Mouse (Mus musculus): Measurements from ENCODE around the gene Elmo2. TPM values are rescaled to one million over a fixed set of nuclear protein-coding genes. Genes with fewer than 3 reads are reported as not detected.

Elmo2 gene
- 70.6 and 77.3 TPM in 2 replicates for polyA plus RNA-seq (2014; fragmentation: Nextera tagmentation; extraction: Ambion mirVana)

DNA sequence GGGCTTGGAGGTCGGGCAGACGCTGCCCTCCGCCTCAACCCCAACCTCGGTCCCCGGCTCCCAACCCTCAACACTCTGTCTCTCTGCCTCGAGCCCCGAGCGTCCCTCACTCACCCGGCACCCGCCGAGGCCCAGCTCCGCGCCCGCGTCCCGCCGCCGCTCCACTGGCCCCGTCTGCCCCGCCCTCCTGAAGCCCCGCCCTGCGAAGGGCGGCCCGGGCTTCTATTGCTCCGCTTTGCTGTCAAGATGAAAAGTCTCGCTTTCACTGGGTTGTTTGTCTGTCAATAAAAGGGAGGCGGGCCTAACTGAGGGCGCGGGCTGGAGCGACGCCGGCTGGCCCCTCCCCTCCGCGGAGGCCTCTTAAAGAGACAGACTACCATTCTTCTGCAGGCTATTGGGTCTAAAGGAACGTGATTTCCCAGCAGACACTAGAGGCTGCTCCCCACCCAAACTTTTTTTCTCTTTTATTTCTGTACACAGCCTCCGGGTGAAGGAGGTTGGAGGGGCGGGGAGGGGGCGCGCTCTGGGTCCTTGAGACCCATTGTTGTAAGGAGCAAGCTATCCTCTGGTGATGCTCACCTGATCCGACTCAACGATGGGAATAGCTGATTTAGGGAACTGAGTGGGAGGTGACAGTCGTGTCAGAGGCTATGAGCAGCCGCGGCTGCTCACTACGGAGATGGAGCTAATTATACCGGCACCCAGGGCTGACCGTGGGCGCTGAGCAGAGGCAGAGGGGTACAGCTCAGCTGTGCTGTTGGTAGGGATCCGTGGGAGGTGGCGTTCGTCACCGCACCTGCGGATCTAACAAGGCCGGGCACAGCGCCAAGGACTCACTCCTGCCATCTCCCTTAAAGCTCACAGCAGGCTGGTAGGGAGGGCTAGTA is at the start of gene Elmo2:
TSS of gene Elmo2 (minus strand) at position 176 of the 887 bp plus-strand sequence.
- peak within 1 kb of the TSS; percentile 62 for H3K27ac ChIP-seq (replicated peaks; ENCODE audit: low read depth, low read length)
- H3K27me3 ChIP-seq (replicated peaks; ENCODE audit: control insufficient read depth, insufficient read depth, low read length), result no peaks in the 10 kb centered on the region
- peaks cover 34% of the 10 kb centered on the region for H3K4me1 ChIP-seq (ENCODE audit: control insufficient read depth, insufficient read depth, low read length)
- peak; percentile 98 for ATAC-seq (ENCODE audit: low read depth)
- H3K9ac ChIP-seq (ENCODE audit: low read depth, low read length), result peak within 1 kb of the TSS; percentile 87
- H3K4me3 ChIP-seq (ENCODE audit: low read depth, low read length), result peak within 1 kb of the TSS; percentile 89
- no peaks in the 10 kb centered on the region for H3K36me3 ChIP-seq (ENCODE audit: control insufficient read depth, insufficient read depth, low read length)
- DNase-seq (ENCODE audit: low spot score), result peak; percentile 98
- WGBS, result under 1% methylated on average over 39 of the region's 55 CpGs
- peak within 1 kb of the TSS; percentile 87 for H3K4me2 ChIP-seq (ENCODE audit: low read depth, low read length)
- H3K9me3 ChIP-seq (ENCODE audit: control insufficient read depth, low read length), result 0 out of 2 replicates have a peak, but pooled peaks cover 4% of the 10 kb centered on the region

DNA sequence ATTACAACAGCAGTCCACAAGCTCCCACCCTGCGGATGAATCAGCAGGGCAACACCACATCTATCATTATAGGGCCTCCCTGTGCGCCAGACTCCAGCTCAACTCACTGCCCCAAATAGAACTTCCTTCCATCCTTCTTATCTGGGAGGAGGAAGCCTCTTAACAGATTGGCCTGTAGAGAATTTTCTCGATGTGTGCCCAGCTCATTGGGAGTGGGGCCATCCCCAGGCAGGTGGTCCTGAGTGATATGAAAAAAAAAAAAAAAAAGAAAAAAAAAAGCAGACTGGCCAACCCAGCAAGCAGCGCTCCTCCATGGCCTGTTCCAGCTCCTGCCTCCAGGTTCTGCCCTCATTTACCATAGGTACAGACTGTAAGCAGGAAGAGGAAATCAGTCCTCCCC is 49.7 kb upstream of the Elmo2 start:
- no peaks in the 10 kb centered on the region for H3K4me1 ChIP-seq (ENCODE audit: control insufficient read depth, insufficient read depth, low read length)
- no peak for DNase-seq (ENCODE audit: low spot score)
- no peak overlapping the region for H3K4me2 ChIP-seq (ENCODE audit: low read depth, low read length)
- no peak overlapping the region for H3K27ac ChIP-seq (replicated peaks; ENCODE audit: low read depth, low read length)
- 88% methylated on average over 4 of the region's 4 CpGs for WGBS
- H3K36me3 ChIP-seq (ENCODE audit: control insufficient read depth, insufficient read depth, low read length), result peaks cover 63% of the 10 kb centered on the region
- no peak overlapping the region for H3K4me3 ChIP-seq (ENCODE audit: low read depth, low read length)
- no peaks in the 10 kb centered on the region for H3K27me3 ChIP-seq (replicated peaks; ENCODE audit: control insufficient read depth, insufficient read depth, low read length)
- no peak for ATAC-seq (ENCODE audit: low read depth)
- no peak overlapping the region for H3K9ac ChIP-seq (ENCODE audit: low read depth, low read length)
- H3K9me3 ChIP-seq (ENCODE audit: control insufficient read depth, low read length), result peaks cover 12% of the 10 kb centered on the region

DNA sequence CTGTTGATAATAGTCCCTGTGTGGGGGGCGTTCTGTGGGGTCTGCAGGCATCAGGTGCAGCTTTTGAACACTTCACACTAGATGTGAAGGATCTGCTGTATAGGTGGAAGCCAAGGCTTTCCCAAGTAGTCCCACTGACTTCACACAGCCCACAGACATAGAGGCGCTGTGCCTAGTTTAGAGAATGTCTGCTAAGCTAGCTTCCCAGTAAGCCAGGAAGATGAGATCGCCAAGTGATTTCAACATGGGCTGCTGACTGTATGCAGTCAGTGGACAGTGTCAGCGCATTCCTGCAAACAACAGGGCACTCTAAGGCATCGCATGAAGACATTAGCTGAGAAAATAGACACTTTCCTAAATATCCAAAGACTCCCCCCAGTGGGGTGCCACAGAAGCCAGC is 49.2 kb upstream of the Elmo2 start:
- 86% methylated on average over 5 of the region's 5 CpGs for WGBS
- no peak for ATAC-seq (ENCODE audit: low read depth)
- Histone ChIP-seq H3K9ac (ENCODE audit: low read depth, low read length) (no peak overlapping the region), H3K4me3 (ENCODE audit: low read depth, low read length) (no peak overlapping the region), H3K4me1 (ENCODE audit: control insufficient read depth, insufficient read depth, low read length) (no peaks in the 10 kb centered on the region), H3K36me3 (ENCODE audit: control insufficient read depth, insufficient read depth, low read length) (peaks cover 57% of the 10 kb centered on the region), H3K27ac (replicated peaks; ENCODE audit: low read depth, low read length) (no peak overlapping the region), H3K9me3 (ENCODE audit: control insufficient read depth, low read length) (peaks cover 7% of the 10 kb centered on the region), H3K27me3 (replicated peaks; ENCODE audit: control insufficient read depth, insufficient read depth, low read length) (no peaks in the 10 kb centered on the region), H3K4me2 (ENCODE audit: low read depth, low read length) (no peak overlapping the region)
- no peak for DNase-seq (ENCODE audit: low spot score)

DNA sequence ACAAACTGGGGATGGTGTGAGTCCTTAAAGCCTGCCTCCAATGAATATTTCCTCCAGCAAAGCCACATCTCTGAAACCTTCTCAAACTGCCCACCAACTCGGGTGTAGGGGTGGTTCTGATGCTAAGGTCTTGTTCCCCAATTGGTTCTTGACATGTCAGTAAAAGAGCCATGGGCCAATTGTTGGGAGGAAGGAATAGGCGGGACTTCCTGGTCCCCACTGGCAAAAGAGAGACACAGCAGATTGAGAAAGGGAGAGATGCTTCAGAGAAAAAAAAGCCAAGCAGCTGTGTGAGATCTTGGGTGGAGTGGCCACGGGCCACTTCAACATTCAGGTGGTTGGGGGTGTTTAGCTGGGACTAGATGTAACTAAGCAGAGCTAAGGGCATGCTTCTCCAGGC is 44.8 kb upstream of the Elmo2 start:
- Histone ChIP-seq H3K4me1 (ENCODE audit: control insufficient read depth, insufficient read depth, low read length) (peaks cover 13% of the 10 kb centered on the region), H3K27ac (replicated peaks; ENCODE audit: low read depth, low read length) (no peak overlapping the region), H3K36me3 (ENCODE audit: control insufficient read depth, insufficient read depth, low read length) (peaks cover 18% of the 10 kb centered on the region; the same call in 1 of the 2 replicates), H3K27me3 (replicated peaks; ENCODE audit: control insufficient read depth, insufficient read depth, low read length) (peaks cover 7% of the 10 kb centered on the region), H3K9me3 (ENCODE audit: control insufficient read depth, low read length) (no peaks in the 10 kb centered on the region), H3K9ac (ENCODE audit: low read depth, low read length) (no peak overlapping the region), H3K4me3 (ENCODE audit: low read depth, low read length) (no peak overlapping the region), H3K4me2 (ENCODE audit: low read depth, low read length) (no peak overlapping the region)
- 20% methylated on average over 3 of the region's 3 CpGs for WGBS
- DNase-seq (ENCODE audit: low spot score) (no peak), ATAC-seq (ENCODE audit: low read depth) (no peak)

DNA sequence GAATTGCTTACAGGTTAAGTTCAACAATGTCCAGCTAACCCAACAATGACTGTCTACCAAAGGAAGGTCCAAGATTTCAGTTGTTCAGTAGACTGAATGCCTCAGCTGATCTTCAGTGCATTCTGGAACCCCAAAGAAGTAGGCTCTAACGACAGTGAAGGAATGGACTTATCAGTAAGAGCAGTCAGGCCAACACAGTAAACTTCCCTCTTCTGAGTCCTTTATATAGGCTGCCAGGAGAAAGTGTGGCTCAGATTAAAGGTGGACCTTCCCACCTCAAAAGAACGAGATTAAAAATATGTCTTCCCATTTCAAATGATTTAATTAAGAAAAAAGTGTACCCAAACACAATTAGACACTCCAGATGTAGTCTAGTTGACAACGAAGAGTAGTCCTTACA is 44.1 kb upstream of the Elmo2 start:
- Histone ChIP-seq H3K9ac (ENCODE audit: low read depth, low read length) (no peak overlapping the region), H3K9me3 (ENCODE audit: control insufficient read depth, low read length) (no peaks in the 10 kb centered on the region), H3K4me2 (ENCODE audit: low read depth, low read length) (no peak overlapping the region), H3K4me3 (ENCODE audit: low read depth, low read length) (no peak overlapping the region), H3K27me3 (replicated peaks; ENCODE audit: control insufficient read depth, insufficient read depth, low read length) (peaks cover 7% of the 10 kb centered on the region), H3K27ac (replicated peaks; ENCODE audit: low read depth, low read length) (no peak overlapping the region), H3K36me3 (ENCODE audit: control insufficient read depth, insufficient read depth, low read length) (peaks cover 11% of the 10 kb centered on the region; the same call in 1 of the 2 replicates), H3K4me1 (ENCODE audit: control insufficient read depth, insufficient read depth, low read length) (peaks cover 13% of the 10 kb centered on the region)
- ATAC-seq (ENCODE audit: low read depth) (no peak), DNase-seq (ENCODE audit: low spot score) (no peak)
- WGBS, result 75% methylated on average over 3 of the region's 3 CpGs

DNA sequence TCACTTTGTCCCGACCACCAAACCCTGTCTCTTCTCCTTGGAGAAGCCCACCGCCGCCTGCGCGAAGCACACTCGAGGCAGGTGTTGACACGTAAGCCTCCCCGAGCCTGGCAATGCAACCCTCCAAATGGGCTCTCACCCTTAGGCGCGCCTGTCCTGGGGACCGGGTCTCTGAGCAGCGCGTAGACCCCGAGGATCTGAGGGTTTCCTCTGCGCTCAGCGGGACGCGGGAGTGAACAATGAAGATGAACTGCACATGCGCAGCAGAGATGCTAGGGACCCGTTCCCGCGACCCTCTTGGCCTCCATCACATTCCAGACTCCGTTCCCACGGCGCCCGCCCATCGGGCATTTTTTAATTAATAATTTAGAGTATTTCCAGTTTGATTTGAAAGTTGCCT is 42.2 kb upstream of the Elmo2 start, which contains the start of gene Zfp663:
TSS of gene Zfp663 (minus strand) at position 234 of the 400 bp plus-strand sequence.
- Histone ChIP-seq H3K4me1 (ENCODE audit: control insufficient read depth, insufficient read depth, low read length) (peaks cover 13% of the 10 kb centered on the region), H3K9me3 (ENCODE audit: control insufficient read depth, low read length) (no peaks in the 10 kb centered on the region), H3K27me3 (replicated peaks; ENCODE audit: control insufficient read depth, insufficient read depth, low read length) (peaks cover 7% of the 10 kb centered on the region), H3K4me2 (ENCODE audit: low read depth, low read length) (peak within 1 kb of the TSS; percentile 61), H3K4me3 (ENCODE audit: low read depth, low read length) (peak within 1 kb of the TSS; percentile 35), H3K27ac (replicated peaks; ENCODE audit: low read depth, low read length) (no peak within 1 kb of the TSS), H3K9ac (ENCODE audit: low read depth, low read length) (peak within 1 kb of the TSS; percentile 51), H3K36me3 (ENCODE audit: control insufficient read depth, insufficient read depth, low read length) (no peaks in the 10 kb centered on the region)
- WGBS, result 1% methylated on average over 23 of the region's 27 CpGs
- ATAC-seq (ENCODE audit: low read depth), result peak; percentile 16; the same call in 1 of the 2 replicates
- peak; percentile 41 for DNase-seq (ENCODE audit: low spot score)

DNA sequence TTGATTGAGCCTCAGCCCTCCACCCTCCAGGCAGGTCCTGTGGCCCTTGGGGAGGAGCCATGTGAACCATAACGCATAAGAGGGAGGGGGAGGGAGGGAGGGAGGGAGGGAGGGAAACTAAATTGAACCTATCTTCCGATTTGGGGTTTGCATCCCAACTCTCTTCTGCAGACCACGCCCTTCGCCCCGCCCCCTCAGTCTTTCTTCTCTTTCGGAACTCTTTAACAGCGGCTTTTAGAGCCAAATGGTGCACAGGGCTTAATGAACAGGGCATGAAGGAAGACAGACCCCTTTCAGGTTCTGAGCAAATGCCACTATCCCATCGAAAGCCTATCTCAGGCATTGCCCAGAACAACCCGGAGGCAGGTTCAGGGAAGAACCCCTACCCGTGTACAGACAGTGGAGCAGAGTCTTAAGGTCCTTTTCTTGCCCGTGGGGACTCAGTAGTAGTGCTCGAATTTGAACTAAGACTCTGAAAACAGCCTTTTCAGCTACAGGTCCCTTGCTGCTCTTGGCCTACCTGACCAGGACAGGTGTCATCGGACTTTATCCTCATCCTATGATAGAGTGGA is 41.7 kb upstream of the Elmo2 start:
- Histone ChIP-seq H3K27me3 (replicated peaks; ENCODE audit: control insufficient read depth, insufficient read depth, low read length) (peaks cover 7% of the 10 kb centered on the region), H3K27ac (replicated peaks; ENCODE audit: low read depth, low read length) (no peak overlapping the region), H3K4me3 (ENCODE audit: low read depth, low read length) (peak overlapping the region; percentile 35), H3K4me2 (ENCODE audit: low read depth, low read length) (peak overlapping the region; percentile 61), H3K36me3 (ENCODE audit: control insufficient read depth, insufficient read depth, low read length) (no peaks in the 10 kb centered on the region), H3K9ac (ENCODE audit: low read depth, low read length) (peak overlapping the region; percentile 51), H3K4me1 (ENCODE audit: control insufficient read depth, insufficient read depth, low read length) (peaks cover 13% of the 10 kb centered on the region), H3K9me3 (ENCODE audit: control insufficient read depth, low read length) (no peaks in the 10 kb centered on the region)
- DNase-seq (ENCODE audit: low spot score) (peak; percentile 35), ATAC-seq (ENCODE audit: low read depth) (0 out of 2 replicates have a peak, but pooled peaks have one; percentile 15)
- WGBS, result under 1% methylated on average over 13 of the region's 13 CpGs

DNA sequence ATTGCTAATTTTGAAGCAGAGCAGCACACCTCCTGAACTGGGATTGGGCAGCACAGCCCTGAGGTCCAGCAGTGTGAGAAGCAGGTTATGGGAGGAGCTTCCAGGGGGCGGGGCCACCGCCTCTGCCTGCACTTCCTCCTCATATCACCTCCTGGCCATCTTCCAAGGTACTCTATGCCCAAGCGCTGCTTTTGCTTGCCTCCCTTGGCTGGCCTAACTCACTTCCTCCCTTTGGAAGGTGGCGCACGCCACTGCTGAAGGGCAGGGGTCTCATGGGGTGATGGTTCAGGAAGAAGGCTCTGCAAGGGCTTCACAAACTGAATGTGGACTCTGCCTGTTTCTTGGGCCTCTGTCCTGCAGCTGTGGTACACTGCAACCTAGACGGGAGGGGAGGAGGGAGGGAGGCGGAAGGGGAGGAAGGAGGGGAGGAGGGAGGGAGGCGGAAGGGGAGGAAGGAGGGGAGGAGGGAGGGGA is 40.8 kb upstream of the Elmo2 start:
- Histone ChIP-seq H3K27me3 (replicated peaks; ENCODE audit: control insufficient read depth, insufficient read depth, low read length) (peaks cover 7% of the 10 kb centered on the region), H3K4me2 (ENCODE audit: low read depth, low read length) (0 out of 2 replicates have a peak overlapping the region, but pooled peaks have one; percentile 26), H3K27ac (replicated peaks; ENCODE audit: low read depth, low read length) (no peak overlapping the region), H3K36me3 (ENCODE audit: control insufficient read depth, insufficient read depth, low read length) (no peaks in the 10 kb centered on the region), H3K9ac (ENCODE audit: low read depth, low read length) (no peak overlapping the region), H3K9me3 (ENCODE audit: control insufficient read depth, low read length) (no peaks in the 10 kb centered on the region), H3K4me1 (ENCODE audit: control insufficient read depth, insufficient read depth, low read length) (peaks cover 13% of the 10 kb centered on the region), H3K4me3 (ENCODE audit: low read depth, low read length) (no peak overlapping the region)
- ATAC-seq (ENCODE audit: low read depth), result peak; percentile 51; the same call in 1 of the 2 replicates
- DNase-seq (ENCODE audit: low spot score), result peak; percentile 61
- 1% methylated on average over 5 of the region's 8 CpGs for WGBS

Measured in embryonic facial prominence, embryonic 14.5 days (tissue).